Mouse (Mus musculus): Measurements from ENCODE around the gene Arhgef16. TPM values are rescaled to one million over a fixed set of nuclear protein-coding genes. Genes with fewer than 3 reads are reported as not detected.

Arhgef16 gene
- total RNA-seq, 2 experiments from 2014 or later = 0.17 to 0.23 TPM

DNA sequence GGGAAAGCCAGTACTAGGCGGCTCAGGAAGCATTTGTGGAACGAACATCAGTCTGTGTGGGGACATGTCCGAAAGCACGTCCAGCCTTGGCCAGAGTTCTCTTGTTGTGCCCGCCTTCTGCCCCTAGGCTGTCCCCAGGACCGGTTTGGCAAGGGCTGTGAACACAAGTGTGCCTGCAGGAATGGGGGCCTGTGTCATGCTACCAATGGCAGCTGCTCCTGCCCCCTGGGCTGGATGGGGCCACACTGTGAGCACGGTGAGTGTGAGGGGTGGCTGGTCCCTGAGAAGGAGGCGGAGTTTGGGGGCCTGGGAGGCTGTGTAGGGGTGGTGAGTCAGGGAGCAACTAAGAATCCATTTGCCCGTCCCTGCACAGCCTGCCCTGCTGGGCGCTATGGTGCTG, 32.0 kb downstream of the Arhgef16 start:
- H3K4me3 ChIP-seq = no peak overlapping the region
- no peak for DNase-seq
- intact Hi-C loops (cut with DNase I) = no loop called here
- TF ChIP-seq CTCF (IDR thresholded peaks at IDR 0.05) = no peak
- H3K27ac ChIP-seq = no peak overlapping the region

GRCm38 (mm10) chr4:154267511-154267910, 34.0 kb downstream of the Arhgef16 start:
- Histone ChIP-seq H3K4me3 (no peak overlapping the region), H3K27ac (no peak overlapping the region)
- TF ChIP-seq CTCF (IDR thresholded peaks at IDR 0.05) = no peak
- DNase-seq = no peak
- intact Hi-C loops (cut with DNase I) = no loop called here

DNA sequence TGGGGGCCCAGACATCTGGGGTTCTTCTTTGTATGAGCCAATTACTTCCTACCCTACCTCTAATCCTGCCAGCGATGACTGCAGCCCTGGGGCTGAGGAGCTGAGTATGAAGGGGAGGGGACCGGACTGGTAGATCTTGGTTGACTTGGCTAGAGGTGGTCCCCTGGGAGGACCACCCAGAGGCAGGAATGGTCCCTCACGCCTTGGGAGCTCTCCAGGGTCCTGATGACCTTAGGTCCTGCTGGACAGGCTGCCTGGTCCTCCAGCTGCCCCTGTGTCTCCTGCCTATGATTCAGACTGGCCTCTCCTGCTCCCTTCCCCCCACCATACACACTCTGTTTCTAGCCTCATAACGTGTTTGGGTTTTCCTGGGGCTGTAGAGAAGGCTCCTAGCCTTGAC, 39.4 kb downstream of the Arhgef16 start:
- intact Hi-C loops (cut with DNase I) = no loop called here
- no peak for DNase-seq
- H3K4me3 ChIP-seq = no peak overlapping the region
- H3K27ac ChIP-seq = peak overlapping the region; percentile 65; the same call in 1 of the 2 replicates
- no peak for TF ChIP-seq CTCF (IDR thresholded peaks at IDR 0.05)

- no peak overlapping the region for H3K4me3 ChIP-seq
- no peak for TF ChIP-seq CTCF (IDR thresholded peaks at IDR 0.05)
- no peak for DNase-seq
- H3K27ac ChIP-seq = no peak overlapping the region
- intact Hi-C loops (cut with DNase I) = no loop called here
These were observed 40.7 kb downstream of the Arhgef16 start for GRCm38 (mm10) chr4:154260755-154261154.

- no peak for DNase-seq
- no peak for TF ChIP-seq CTCF (IDR thresholded peaks at IDR 0.05)
These were observed 48.8 kb downstream of the Arhgef16 start for GRCm38 (mm10) chr4:154252537-154253255.

DNA sequence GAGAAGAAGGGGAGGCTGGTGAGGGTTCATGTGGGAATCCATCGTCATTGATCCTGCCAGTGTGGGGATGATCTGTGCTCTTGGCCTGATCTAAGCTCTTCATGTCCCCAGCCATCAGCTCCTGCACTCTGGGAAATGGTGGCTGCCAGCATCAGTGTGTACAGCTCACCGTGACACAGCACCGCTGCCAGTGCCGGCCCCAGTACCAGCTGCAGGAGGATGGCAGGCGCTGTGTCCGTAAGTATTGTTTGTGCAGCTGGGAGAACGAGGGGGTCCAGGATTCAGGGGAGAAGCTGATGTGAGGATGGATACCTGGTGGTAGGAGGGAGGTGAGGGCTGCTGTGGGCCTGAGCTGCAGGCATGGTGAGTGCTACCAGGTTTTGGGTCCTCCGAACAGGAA, 52.2 kb downstream of the Arhgef16 start:
- no peak for DNase-seq
- intact Hi-C loops (cut with DNase I) = no loop called here
- Histone ChIP-seq H3K27ac (no peak overlapping the region), H3K4me3 (no peak overlapping the region)
- TF ChIP-seq CTCF (IDR thresholded peaks at IDR 0.05) = no peak

More at GRCm38 (mm10) chr4:154252537-154253255, 48.8 kb downstream of the Arhgef16 start:
- Histone ChIP-seq H3K4me3 (no peak overlapping the region), H3K27ac (no peak overlapping the region)
- intact Hi-C loops (cut with DNase I) = no loop called here

- H3K27ac ChIP-seq = peak overlapping the region; percentile 31; the same call in 1 of the 2 replicates
- no peak for TF ChIP-seq CTCF (IDR thresholded peaks at IDR 0.05)
- no peak for DNase-seq
- no peak overlapping the region for H3K4me3 ChIP-seq
- intact Hi-C loops (cut with DNase I) = no loop called here
These were observed 53.2 kb downstream of the Arhgef16 start for GRCm38 (mm10) chr4:154248092-154248805.

GRCm38 (mm10) chr4:154247207-154248091, 54.0 kb downstream of the Arhgef16 start:
- intact Hi-C loops (cut with DNase I) = no loop called here
- Histone ChIP-seq H3K4me3 (peak overlapping the region; percentile 59; the same call in 1 of the 2 replicates), H3K27ac (peak overlapping the region; percentile 51)
- TF ChIP-seq CTCF (IDR thresholded peaks at IDR 0.05) = no peak
- DNase-seq = peak; percentile 50

GRCm38 (mm10) chr4:154246115-154247040, 55.1 kb downstream of the Arhgef16 start:
- peak overlapping the region; percentile 59 for H3K4me3 ChIP-seq
- H3K27ac ChIP-seq = peak overlapping the region; percentile 51; the same call in 1 of the 2 replicates
- peak; percentile 87 for TF ChIP-seq CTCF (IDR thresholded peaks at IDR 0.05)
- DNase-seq = peak; percentile 83
- intact Hi-C loops (cut with DNase I) = no loop called here

DNA sequence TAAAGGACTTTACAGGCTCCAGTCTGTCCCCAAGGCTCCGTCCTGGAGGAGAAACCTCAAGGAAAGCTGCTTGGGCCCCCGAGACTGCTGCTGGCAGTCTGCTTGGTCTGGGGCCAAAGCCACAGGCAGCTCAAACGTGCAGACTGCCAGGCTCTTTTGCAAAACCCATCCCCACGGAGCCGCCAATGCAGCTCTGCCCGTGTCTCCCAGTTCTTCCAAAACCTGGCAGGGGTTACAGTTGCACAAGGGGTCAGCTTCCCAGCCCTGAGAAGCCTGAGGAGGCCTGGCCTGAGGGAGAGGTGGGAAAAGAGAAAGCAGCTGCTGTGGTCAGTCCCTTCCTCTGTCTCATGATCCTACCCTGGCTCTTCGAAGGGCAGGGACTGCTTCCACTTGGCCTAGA, 56.1 kb downstream of the Arhgef16 start:
- DNase-seq = peak; percentile 51
- H3K4me3 ChIP-seq = no peak overlapping the region
- no peak for TF ChIP-seq CTCF (IDR thresholded peaks at IDR 0.05)
- intact Hi-C loops (cut with DNase I) = no loop called here
- H3K27ac ChIP-seq = no peak overlapping the region

- DNase-seq = no peak
- no peak overlapping the region for H3K4me3 ChIP-seq
- intact Hi-C loops (cut with DNase I) = no loop called here
- TF ChIP-seq CTCF (IDR thresholded peaks at IDR 0.05) = no peak
- no peak overlapping the region for H3K27ac ChIP-seq
These were observed 60.9 kb downstream of the Arhgef16 start for GRCm38 (mm10) chr4:154240608-154241007.

DNA sequence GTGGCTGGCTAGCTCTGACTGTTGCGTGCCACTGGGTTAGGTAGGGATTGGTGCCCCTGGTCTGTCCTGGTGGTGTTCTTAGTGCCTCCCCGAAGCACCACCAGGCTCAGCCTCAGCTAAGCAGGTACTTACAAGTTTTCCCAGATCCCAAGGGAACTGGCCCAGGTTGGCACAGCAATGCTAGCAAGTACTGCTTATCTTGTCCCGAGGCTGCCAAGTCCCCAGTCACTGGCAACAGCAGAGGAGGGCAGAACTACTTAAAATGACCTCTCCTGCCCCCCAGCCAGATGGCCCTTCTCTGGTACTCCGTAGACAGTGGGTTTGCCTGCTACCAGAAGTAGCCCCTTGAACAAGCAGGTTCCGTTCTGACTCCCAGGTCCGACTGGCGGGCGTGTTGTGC, 62.3 kb downstream of the Arhgef16 start:
- DNase-seq = no peak
- intact Hi-C loops (cut with DNase I) = no loop called here
- TF ChIP-seq CTCF (IDR thresholded peaks at IDR 0.05) = no peak
- no peak overlapping the region for H3K4me3 ChIP-seq
- H3K27ac ChIP-seq = no peak overlapping the region
